Mouse (Mus musculus): Measurements from ENCODE around the gene Mtmr6. TPM values are rescaled to one million over a fixed set of nuclear protein-coding genes. Genes with fewer than 3 reads are reported as not detected.

The Mtmr6 gene
- 68.2 and 74.9 TPM in 2 replicates for polyA plus RNA-seq (2014; fragmentation: Nextera tagmentation; extraction: Ambion mirVana)

DNA sequence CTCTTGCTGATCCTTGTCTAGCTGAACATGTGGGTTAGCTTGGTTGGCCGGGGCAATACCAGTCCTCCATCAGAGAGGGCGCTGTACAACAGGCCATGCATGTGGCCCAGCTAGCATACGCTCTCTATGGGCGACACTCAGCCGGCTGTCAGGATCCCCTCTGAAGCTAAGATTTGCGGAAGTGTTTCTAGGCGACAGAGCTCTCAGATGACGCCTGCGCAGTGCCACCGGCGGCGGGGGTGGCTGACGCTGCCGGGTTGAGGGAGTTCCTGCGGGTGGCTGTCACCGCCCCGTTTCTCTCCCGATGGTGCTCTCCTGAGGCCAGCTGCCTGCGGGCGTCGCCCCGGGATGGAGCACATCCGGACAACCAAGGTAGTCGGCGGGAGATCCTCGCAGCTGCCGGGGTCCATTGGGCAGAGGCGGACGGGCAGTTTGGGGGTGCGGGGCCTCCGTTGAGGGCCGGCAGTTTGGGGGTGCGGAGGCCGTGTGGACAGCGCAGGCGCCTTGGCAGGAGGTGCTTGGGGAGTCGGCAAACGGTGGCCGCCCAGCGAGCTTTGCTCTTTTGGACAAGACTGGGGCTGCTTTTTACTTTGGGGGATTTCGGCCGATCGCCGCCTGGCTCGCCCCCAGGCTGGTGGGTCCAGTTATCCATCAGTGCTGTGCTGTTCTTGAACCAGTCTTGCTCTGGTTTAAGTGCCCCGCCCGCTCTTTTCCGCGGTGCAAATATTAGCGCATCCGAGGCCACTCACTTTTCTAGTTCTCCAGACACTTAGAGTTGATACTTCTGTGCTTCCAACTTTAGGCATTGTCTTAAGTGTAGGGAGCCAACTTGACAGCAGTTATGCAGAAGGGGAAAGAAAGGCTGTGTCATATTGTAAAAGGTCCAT, at the start of gene Mtmr6:
Mtmr6 (plus strand) TSS at position 239 of the 887 bp plus-strand sequence.
- H3K9me3 ChIP-seq (replicated peaks; ENCODE audit: control insufficient read depth, low read length): no peaks in the 10 kb centered on the region
- no peaks in the 10 kb centered on the region for H3K27me3 ChIP-seq (replicated peaks; ENCODE audit: control insufficient read depth, insufficient read depth, low read length)
- peak within 1 kb of the TSS; percentile 71 for H3K27ac ChIP-seq (ENCODE audit: low read depth, low read length)
- ATAC-seq (peak; percentile 100), DNase-seq (ENCODE audit: low spot score) (peak; percentile 99)
- no peaks in the 10 kb centered on the region; the same call in 1 of the 2 replicates for H3K4me1 ChIP-seq (ENCODE audit: control insufficient read depth, insufficient read depth, low read length)
- H3K4me3 ChIP-seq (ENCODE audit: low read depth, low read length): peak within 1 kb of the TSS; percentile 82
- peaks cover 6% of the 10 kb centered on the region; the same call in 1 of the 2 replicates for H3K36me3 ChIP-seq (ENCODE audit: control insufficient read depth, insufficient read depth, low read length)
- H3K9ac ChIP-seq (ENCODE audit: low read length): peak within 1 kb of the TSS; percentile 81
- WGBS: under 1% methylated on average over 51 of the region's 51 CpGs
- peak within 1 kb of the TSS; percentile 59 for H3K4me2 ChIP-seq (ENCODE audit: low read length)

- H3K27me3 ChIP-seq (replicated peaks; ENCODE audit: control insufficient read depth, insufficient read depth, low read length): no peaks in the 10 kb centered on the region
- no peaks in the 10 kb centered on the region for H3K4me1 ChIP-seq (ENCODE audit: control insufficient read depth, insufficient read depth, low read length)
- no peak overlapping the region for H3K4me3 ChIP-seq (ENCODE audit: low read depth, low read length)
- H3K36me3 ChIP-seq (ENCODE audit: control insufficient read depth, insufficient read depth, low read length): peaks cover 27% of the 10 kb centered on the region; the same call in 1 of the 2 replicates
- H3K27ac ChIP-seq (ENCODE audit: low read depth, low read length): no peak overlapping the region
- ATAC-seq (no peak), DNase-seq (ENCODE audit: low spot score) (no peak)
- no peak overlapping the region for H3K9ac ChIP-seq (ENCODE audit: low read length)
- H3K4me2 ChIP-seq (ENCODE audit: low read length): no peak overlapping the region
- no peaks in the 10 kb centered on the region for H3K9me3 ChIP-seq (replicated peaks; ENCODE audit: control insufficient read depth, low read length)
- 92% methylated on average over 1 of the region's 1 CpGs for WGBS
Measured at GRCm38 (mm10) chr14:60216125-60216524, 48.9 kb upstream of the Mtmr6 start.

DNA sequence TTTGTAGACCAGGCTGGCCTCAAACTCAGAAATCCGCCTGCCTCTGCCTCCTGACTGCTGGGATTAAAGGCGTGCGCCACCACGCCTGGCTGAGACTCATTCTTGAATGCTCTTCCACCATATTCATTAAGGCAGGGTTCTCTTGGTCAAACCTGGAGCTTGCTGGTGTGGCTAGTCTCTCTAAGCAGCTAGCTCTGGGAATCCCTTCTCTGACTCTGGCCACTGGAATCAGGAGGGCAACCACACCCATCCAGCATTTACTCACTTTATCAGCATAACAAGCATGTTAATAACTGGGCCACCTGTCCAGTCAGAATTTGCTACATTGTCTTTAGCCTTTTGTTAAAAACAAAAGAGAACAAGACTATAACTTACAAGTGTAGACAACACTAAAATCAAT, 47.4 kb upstream of the Mtmr6 start:
- no peak overlapping the region for H3K27ac ChIP-seq (ENCODE audit: low read depth, low read length)
- 95% methylated on average over 4 of the region's 4 CpGs for WGBS
- no peak for DNase-seq (ENCODE audit: low spot score)
- H3K9ac ChIP-seq (ENCODE audit: low read length): no peak overlapping the region
- H3K27me3 ChIP-seq (replicated peaks; ENCODE audit: control insufficient read depth, insufficient read depth, low read length): no peaks in the 10 kb centered on the region
- H3K36me3 ChIP-seq (ENCODE audit: control insufficient read depth, insufficient read depth, low read length): peaks cover 34% of the 10 kb centered on the region
- no peak for ATAC-seq
- no peak overlapping the region for H3K4me3 ChIP-seq (ENCODE audit: low read depth, low read length)
- no peak overlapping the region for H3K4me2 ChIP-seq (ENCODE audit: low read length)
- H3K9me3 ChIP-seq (replicated peaks; ENCODE audit: control insufficient read depth, low read length): no peaks in the 10 kb centered on the region
- H3K4me1 ChIP-seq (ENCODE audit: control insufficient read depth, insufficient read depth, low read length): no peaks in the 10 kb centered on the region

GRCm38 (mm10) chr14:60219886-60220285, 45.1 kb upstream of the Mtmr6 start:
- Histone ChIP-seq H3K27me3 (replicated peaks; ENCODE audit: control insufficient read depth, insufficient read depth, low read length) (no peaks in the 10 kb centered on the region), H3K4me3 (ENCODE audit: low read depth, low read length) (no peak overlapping the region), H3K4me1 (ENCODE audit: control insufficient read depth, insufficient read depth, low read length) (no peaks in the 10 kb centered on the region), H3K36me3 (ENCODE audit: control insufficient read depth, insufficient read depth, low read length) (peaks cover 39% of the 10 kb centered on the region), H3K4me2 (ENCODE audit: low read length) (no peak overlapping the region), H3K27ac (ENCODE audit: low read depth, low read length) (no peak overlapping the region), H3K9me3 (replicated peaks; ENCODE audit: control insufficient read depth, low read length) (no peaks in the 10 kb centered on the region), H3K9ac (ENCODE audit: low read length) (no peak overlapping the region)
- WGBS: 79% methylated on average over 10 of the region's 10 CpGs
- DNase-seq (ENCODE audit: low spot score): peak; percentile 60
- ATAC-seq: peak; percentile 52; the same call in 1 of the 2 replicates

DNA sequence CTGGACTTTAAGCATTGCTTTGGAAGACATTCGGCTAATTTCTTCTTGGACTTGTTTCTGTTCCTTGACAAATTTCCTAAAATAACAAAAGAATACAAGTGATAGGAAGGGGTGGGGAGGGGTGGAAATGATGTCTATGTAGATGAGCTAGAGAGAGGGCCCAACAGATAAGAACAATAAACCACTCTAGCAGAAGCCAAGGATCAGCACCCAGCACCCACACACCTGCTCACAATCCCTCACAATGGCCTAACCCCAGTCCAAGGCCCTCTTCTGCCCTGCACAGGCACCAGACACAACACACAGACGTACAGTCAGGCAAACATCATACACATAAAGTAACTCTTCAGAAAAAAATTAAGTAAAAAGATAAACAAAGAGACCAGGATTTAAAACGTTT, 26.5 kb upstream of the Mtmr6 start:
- Histone ChIP-seq H3K36me3 (ENCODE audit: control insufficient read depth, insufficient read depth, low read length) (peaks cover 49% of the 10 kb centered on the region), H3K9me3 (replicated peaks; ENCODE audit: control insufficient read depth, low read length) (no peaks in the 10 kb centered on the region), H3K9ac (ENCODE audit: low read length) (no peak overlapping the region), H3K4me2 (ENCODE audit: low read length) (no peak overlapping the region), H3K27me3 (replicated peaks; ENCODE audit: control insufficient read depth, insufficient read depth, low read length) (no peaks in the 10 kb centered on the region), H3K27ac (ENCODE audit: low read depth, low read length) (no peak overlapping the region), H3K4me3 (ENCODE audit: low read depth, low read length) (no peak overlapping the region), H3K4me1 (ENCODE audit: control insufficient read depth, insufficient read depth, low read length) (no peaks in the 10 kb centered on the region)
- 87% methylated on average over 3 of the region's 3 CpGs for WGBS
- DNase-seq (ENCODE audit: low spot score) (no peak), ATAC-seq (no peak)

GRCm38 (mm10) chr14:60250366-60250765, 14.7 kb upstream of the Mtmr6 start:
- no peaks in the 10 kb centered on the region for H3K27me3 ChIP-seq (replicated peaks; ENCODE audit: control insufficient read depth, insufficient read depth, low read length)
- H3K4me2 ChIP-seq (ENCODE audit: low read length): peak overlapping the region; percentile 69
- no peak for ATAC-seq
- peak overlapping the region; percentile 96 for H3K9ac ChIP-seq (ENCODE audit: low read length)
- no peak overlapping the region for H3K27ac ChIP-seq (ENCODE audit: low read depth, low read length)
- 20% methylated on average over 8 of the region's 8 CpGs for WGBS
- peaks cover 11% of the 10 kb centered on the region; the same call in 1 of the 2 replicates for H3K4me1 ChIP-seq (ENCODE audit: control insufficient read depth, insufficient read depth, low read length)
- H3K4me3 ChIP-seq (ENCODE audit: low read depth, low read length): peak overlapping the region; percentile 90
- no peaks in the 10 kb centered on the region for H3K9me3 ChIP-seq (replicated peaks; ENCODE audit: control insufficient read depth, low read length)
- no peak for DNase-seq (ENCODE audit: low spot score)
- peaks cover 3% of the 10 kb centered on the region for H3K36me3 ChIP-seq (ENCODE audit: control insufficient read depth, insufficient read depth, low read length)

DNA sequence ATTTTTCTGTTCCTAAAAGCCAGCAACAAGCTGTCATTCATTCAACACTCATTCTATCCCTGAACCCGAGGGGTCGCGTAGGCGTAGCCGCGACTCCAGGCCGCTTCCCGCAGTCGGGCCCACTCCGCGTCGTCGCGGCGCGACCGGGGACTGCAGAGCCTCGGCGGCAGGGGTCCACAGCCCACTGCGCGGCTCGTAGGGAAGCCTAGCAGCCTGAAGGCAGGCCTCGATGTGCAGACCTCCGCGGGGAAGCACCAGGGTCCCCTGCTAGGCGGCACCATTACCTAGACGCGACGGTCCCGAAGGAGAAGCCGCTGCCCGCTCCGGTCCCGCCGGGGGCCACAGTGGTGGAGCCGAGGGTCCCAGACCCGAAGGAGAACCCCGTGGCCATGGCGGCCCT, 14.1 kb upstream of the Mtmr6 start:
- Histone ChIP-seq H3K9ac (ENCODE audit: low read length) (peak overlapping the region; percentile 96), H3K4me2 (ENCODE audit: low read length) (peak overlapping the region; percentile 69), H3K27ac (ENCODE audit: low read depth, low read length) (peak overlapping the region; percentile 92), H3K27me3 (replicated peaks; ENCODE audit: control insufficient read depth, insufficient read depth, low read length) (no peaks in the 10 kb centered on the region), H3K4me3 (ENCODE audit: low read depth, low read length) (peak overlapping the region; percentile 90), H3K36me3 (ENCODE audit: control insufficient read depth, insufficient read depth, low read length) (no peaks in the 10 kb centered on the region), H3K4me1 (ENCODE audit: control insufficient read depth, insufficient read depth, low read length) (peaks cover 11% of the 10 kb centered on the region; the same call in 1 of the 2 replicates), H3K9me3 (replicated peaks; ENCODE audit: control insufficient read depth, low read length) (no peaks in the 10 kb centered on the region)
- peak; percentile 63 for DNase-seq (ENCODE audit: low spot score)
- under 1% methylated on average over 39 of the region's 39 CpGs for WGBS
- peak; percentile 69; the same call in 1 of the 2 replicates for ATAC-seq

GRCm38 (mm10) chr14:60251281-60252003, 13.6 kb upstream of the Mtmr6 start, which contains the start of the genes Nupl1 and Gm49336:
Gene Nupl1 (minus strand): TSS chr14:60251431.
Gene Gm49336 (minus strand): TSS chr14:60251507.
- DNase-seq (ENCODE audit: low spot score): peak; percentile 100
- Histone ChIP-seq H3K9ac (ENCODE audit: low read length) (peak within 1 kb of the TSS; percentile 96), H3K9me3 (replicated peaks; ENCODE audit: control insufficient read depth, low read length) (no peaks in the 10 kb centered on the region), H3K27ac (ENCODE audit: low read depth, low read length) (peak within 1 kb of the TSS; percentile 92), H3K36me3 (ENCODE audit: control insufficient read depth, insufficient read depth, low read length) (no peaks in the 10 kb centered on the region), H3K27me3 (replicated peaks; ENCODE audit: control insufficient read depth, insufficient read depth, low read length) (no peaks in the 10 kb centered on the region), H3K4me2 (ENCODE audit: low read length) (peak within 1 kb of the TSS; percentile 92), H3K4me1 (ENCODE audit: control insufficient read depth, insufficient read depth, low read length) (peaks cover 11% of the 10 kb centered on the region; the same call in 1 of the 2 replicates), H3K4me3 (ENCODE audit: low read depth, low read length) (peak within 1 kb of the TSS; percentile 90)
- ATAC-seq: peak; percentile 100
- under 1% methylated on average over 62 of the region's 62 CpGs for WGBS
